Mouse (Mus musculus): Measurements from ENCODE around the gene B230217C12Rik.
"Not testable (repeated sequence)": the region's sequence is repeated elsewhere in the genome, so short reads cannot be mapped to it uniquely, and the experiment has no call there.

The B230217C12Rik gene

GRCm38 (mm10) chr11:97867591-97867990 lies 27.0 kb downstream of the B230217C12Rik start:
- DNase-seq (ENCODE audit: low spot score), result no peak

DNA sequence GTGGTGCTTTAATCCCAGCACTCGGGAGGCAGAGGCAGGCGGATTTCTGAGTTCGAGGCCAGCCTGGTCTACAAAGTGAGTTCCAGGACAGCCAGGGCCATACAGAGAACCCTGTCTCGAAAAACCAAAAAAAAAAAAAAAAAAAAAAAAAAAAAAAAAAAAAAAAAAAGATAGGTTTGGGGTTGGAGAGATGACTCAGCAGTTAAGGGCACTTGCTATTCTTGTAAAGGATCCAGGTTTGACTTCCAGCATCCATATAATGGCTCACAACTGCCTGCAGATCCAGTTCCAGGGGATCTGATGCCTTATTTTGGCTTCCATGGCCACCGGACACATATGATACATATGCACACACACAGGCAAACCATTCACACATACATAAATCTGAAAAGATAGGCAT lies 31.8 kb downstream of the B230217C12Rik start:
- not testable (repeated sequence) for DNase-seq (ENCODE audit: low spot score)

- no peak for DNase-seq (ENCODE audit: low spot score)
These were observed 33.8 kb downstream of the B230217C12Rik start for GRCm38 (mm10) chr11:97874396-97874795.

DNA sequence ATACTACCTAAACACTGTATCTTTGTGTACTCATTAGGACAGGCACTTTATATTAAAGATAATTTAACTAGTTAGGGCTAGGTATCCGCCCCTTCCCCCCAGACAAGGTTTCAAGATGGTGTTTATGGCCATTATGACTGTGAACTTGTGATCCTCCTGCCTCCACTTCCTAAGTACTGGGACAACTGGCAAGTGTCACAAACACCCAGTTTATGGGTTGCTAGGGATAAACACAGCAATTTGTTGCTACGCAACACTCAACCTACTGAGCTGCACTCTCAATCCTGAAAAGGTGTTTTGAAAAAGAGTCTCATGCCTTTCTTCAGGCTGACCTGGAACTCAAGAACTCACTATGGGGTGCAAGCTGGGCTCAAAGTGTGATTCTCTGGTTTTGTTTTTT lies 36.8 kb downstream of the B230217C12Rik start:
- no peak for DNase-seq (ENCODE audit: low spot score)

- DNase-seq (ENCODE audit: low spot score), result no peak
These were observed 39.8 kb downstream of the B230217C12Rik start for GRCm38 (mm10) chr11:97880362-97880761.

DNA sequence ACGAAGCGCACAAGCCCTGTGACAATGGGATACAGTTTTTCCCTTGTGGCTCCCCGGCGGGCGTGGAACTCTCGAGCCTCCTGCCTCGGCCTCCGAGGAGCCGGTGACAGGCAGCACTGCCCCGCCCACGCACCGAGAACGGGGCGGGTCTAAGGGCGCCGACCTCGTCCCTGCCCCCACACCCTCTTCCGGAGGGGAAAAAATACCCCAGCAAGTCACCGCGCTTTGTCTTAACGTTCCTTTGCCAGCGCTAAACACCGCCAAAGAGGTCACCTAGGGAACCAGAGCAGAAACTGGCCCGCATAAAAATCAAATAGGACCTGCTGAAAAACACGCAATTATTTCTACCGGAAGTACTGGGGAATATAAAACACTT lies 43.0 kb downstream of the B230217C12Rik start:
- peak; percentile 71 for DNase-seq (ENCODE audit: low spot score)

DNA sequence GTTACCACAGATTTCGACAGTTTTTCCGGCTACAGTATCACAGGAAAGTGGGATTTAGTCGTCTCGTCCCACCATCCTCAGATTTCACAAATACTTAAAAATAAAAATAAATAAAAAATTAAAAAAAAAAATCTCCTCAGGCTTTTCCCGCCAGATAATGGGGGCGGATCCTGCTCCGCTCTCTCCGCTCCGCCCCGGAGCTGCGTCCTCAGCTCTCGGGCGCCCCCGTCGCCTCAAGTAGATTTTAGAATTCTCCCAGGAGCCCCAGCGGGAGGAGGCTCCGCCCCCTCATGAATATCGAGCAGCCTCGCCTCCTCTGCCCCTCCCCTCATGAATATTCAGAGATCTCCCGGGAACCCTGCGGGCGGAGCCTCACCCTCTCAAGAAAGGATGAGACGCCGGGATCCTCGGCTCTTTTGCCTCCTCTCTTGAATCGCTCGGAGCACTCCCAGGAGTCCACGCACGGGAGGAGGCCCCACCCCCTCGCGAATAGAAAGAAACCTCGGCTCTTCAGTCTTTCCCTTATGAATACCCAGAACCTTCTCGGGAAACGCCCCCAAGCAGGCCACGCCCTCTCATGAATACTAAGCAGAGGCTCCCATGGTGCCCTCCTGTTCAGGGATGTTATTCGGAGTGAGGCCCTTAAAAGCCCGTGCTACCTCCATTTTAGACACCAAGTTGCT lies 43.5 kb downstream of the B230217C12Rik start, which contains the start of gene Fbxo47:
TSS of gene Fbxo47 (minus strand) at position 237 of the 683 bp plus-strand sequence.
- DNase-seq (ENCODE audit: low spot score), result peak; percentile 96

DNA sequence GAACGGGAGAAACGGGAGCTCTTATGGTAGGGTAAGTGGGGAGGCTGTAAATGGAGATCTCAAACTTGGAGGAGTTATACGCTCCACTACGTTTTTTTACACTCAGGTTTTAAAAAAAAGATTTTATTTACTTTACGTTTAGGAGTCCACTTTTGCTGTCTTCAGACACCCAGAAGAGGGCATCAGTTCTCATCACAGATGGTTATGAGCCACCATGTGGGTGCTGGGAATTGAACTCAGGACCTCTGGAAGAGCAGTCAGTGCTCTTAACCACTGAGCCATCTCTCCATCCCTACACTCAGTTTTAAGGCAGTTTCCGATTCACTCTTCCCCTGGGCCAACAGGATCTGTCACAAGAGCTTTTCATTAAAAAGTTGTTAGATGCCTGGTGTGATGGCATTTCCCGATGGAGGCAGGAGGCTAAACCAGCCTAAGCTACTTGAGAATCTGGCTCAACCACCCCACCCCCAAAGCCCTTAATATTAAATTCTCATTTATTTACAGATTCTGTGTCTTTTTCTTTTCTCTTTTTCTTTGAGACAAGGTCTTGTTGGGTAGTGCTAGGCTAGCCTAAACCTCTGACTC lies 44.1 kb downstream of the B230217C12Rik start:
- DNase-seq (ENCODE audit: low spot score), result no peak

DNA sequence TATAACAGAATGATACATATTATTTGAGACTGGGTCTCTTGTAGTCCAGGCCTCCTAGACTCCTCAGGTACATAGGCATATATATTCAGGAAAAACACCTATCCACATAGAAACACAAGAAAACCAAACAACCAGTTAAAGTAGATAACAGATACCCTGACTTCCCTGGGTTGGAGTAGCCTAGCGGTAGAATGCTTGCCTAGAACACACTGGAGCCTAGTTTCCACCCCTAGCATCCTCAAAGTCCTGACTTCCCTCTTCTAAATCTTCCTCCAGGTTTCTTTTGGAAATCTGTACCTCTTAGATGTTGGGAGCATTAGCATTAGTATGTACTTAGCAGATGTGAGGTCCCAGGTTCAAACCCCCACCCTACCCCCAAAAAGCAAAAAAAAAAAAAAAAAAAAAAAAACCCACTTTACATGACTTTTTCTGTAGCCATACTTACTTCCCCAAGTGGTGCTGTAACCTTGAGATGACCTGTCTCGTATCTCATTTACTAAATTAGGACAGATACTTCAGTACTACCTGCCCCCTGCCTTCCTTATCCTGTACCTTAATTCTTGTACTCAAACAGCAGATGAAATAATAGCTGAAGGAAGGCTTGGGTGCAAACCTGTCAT lies 44.8 kb downstream of the B230217C12Rik start:
- no peak for DNase-seq (ENCODE audit: low spot score)

DNA sequence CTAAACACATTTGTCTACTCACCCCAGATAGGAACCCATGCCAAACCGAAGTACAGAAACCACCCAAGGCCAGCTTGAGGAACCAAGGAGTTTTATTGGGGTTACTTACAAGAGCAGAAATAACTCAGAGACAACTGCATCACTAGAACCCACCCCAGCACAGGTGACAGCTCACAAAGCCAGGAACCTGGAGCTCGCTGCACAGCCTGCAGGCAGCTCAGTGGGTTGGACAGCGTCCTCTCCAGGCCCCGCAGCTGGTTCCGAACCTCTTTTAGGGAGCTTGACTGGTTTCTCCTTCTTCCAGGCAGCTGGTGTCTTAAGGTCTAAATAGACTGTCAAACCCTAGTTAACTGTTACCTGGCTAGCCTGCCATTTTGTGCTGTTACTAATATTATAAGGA lies 51.2 kb downstream of the B230217C12Rik start:
- DNase-seq (ENCODE audit: low spot score), result no peak

Data from ovary, postnatal 36 days (tissue).